Mouse (Mus musculus): ENCODE results near the gene Creb3l2. TPM values are rescaled to one million over a fixed set of nuclear protein-coding genes. Genes with fewer than 3 reads are reported as not detected.

Creb3l2 gene
- 5.6 TPM for polyA plus RNA-seq (2017; shearing (Covaris generic))

DNA sequence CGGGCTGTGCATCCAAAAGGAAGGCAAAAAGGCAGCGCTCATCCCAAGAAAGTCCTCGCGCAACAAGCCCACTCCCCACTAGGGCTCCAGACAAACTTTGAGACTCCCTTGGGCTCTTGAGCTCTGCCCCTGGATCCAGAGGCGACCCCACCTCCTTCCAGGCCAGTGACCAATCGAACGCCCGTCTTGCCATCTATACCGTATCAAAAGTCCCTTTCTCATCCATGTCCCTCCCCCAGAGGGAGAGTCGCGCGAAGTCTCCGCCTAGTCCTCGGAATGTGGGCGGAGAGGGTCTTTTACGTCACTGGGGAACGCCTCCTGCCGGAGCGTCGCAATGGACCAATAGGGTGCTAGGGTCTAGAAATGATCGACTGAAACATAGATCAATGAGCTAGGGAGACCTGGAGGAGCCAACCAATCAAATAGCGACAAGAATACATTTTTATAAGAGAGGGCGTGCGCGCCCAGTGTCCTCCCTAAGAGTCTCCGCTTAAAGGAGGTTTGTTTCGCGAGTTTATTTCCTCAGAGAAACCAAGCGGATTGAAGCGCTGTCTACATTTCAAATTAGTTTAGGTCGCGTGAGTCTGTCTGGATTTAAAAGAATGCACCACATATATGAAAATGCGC, at the start of gene Creb3l2:
TSS of gene Creb3l2 (minus strand) at position 106 of the 627 bp plus-strand sequence.

DNA sequence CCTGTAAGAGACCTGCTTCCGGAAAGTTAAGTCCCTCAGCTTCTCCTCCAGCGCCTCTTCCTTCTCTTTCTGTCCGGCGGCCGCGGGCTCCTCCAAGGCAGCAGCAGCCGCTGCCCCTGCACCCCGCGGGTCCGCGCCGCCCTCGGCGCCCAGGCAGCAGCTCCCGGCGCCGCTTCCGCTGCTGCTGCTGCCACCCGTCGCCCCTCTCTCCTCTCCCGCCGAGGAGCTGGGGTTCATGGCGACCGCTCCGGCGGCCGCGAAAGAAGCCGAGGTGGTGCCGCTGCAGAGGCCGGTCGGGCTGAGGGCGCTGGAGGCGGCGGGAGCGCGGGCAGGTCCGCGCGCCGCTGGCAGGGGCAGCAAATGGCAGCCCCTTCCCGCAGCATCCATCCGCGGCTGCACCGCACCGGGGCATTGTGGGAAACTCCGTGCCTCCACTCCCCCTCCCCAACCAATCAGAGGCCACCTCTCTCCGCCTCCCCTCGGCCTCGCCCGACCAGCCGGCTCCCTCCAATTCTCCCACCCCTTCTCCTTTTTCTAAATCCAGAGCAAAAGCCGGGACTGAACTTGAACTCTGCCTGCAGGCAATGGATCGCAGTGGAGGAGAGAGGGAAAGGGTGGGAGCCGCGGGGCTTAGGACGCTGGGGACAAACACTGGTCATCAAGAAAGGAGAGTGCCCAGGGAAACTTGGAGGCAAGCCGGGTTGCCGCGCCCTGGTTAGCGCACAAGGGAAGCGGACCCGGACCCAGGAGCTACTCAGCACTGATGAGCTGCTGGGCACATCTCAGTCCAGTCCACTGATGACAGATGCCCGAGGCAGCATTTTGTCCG, 142.2 kb downstream of the Creb3l2 start, which contains the start of gene Dgki:
TSS of gene Dgki (minus strand) at position 623 of the 829 bp plus-strand sequence.

Other genes with a start within 250 kb of the Creb3l2 start
- 0.26 TPM for gene Dgki, start 142.0 kb downstream of the Creb3l2 start, polyA plus RNA-seq (2017; shearing (Covaris generic))
- gene Akr1d1, start 88.0 kb upstream of the Creb3l2 start, polyA plus RNA-seq (2017; shearing (Covaris generic)) = not detected

Measured in CD4-positive, CD25-positive, alpha-beta regulatory T cell (primary cell).